Mouse (Mus musculus) MEL (cell line): ENCODE results near the gene Trex1.

Source experiments
- POLR2A ChIP-seq, 2 experiments: IDR thresholded peaks; 2 replicates each; pipeline ENCODE4 v1.6.1; 2011 to 2012; ENCODE audit warnings: low read length in 2 of 2, mild to moderate bottlenecking in 2 of 2, control low read depth in 1 of 2, improper control_type of control experiment in 1 of 2, low read depth in 1 of 2, moderate library complexity in 1 of 2; ENCODE audit not compliant: control insufficient read depth in 1 of 2, insufficient read depth in 1 of 2, poor library complexity in 1 of 2
- SMC3 ChIP-seq: IDR thresholded peaks from 2 replicates; pipeline ENCODE4 v1.6.1; 2011; ENCODE audit warnings: low read depth, low read length, improper control_type of control experiment
- USF2 ChIP-seq, 2 experiments: IDR thresholded peaks; 2 replicates each; pipeline ENCODE4 v1.6.1; 2011 to 2012; ENCODE audit warnings: improper control_type of control experiment in 2 of 2, low read length in 2 of 2, borderline replicate concordance in 1 of 2, inconsistent platforms in 1 of 2, low read depth in 1 of 2, mild to moderate bottlenecking in 1 of 2; ENCODE audit not compliant: insufficient read depth in 1 of 2

DNA sequence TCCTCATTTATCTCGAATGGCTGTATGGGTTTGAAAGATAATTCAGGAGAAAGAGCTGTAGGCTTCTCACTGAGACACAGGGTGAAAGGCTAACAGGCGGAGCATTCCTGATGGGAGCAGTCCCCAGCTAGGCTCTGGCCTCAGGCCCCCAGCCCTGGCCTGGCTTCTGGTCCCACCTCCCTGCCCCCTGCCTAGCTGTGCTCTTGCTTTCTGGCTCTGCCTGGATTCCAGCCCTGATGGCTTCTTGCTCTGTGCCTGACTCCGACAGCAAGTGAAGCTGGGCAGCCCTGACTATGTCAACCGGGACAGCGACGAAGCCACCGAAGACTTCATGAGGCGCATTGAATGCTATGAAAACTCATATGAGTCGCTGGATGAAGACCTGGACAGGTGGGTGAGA lies 51.5 kb downstream of the Trex1 start:
- no peak for TF ChIP-seq USF2 (IDR thresholded peaks at IDR 0.05; ENCODE audit: borderline replicate concordance in 1 of 2, insufficient read depth in 1 of 2, low read depth in 1 of 2, low read length in 2 of 2)
- TF ChIP-seq POLR2A (IDR thresholded peaks at IDR 0.05; ENCODE audit: control insufficient read depth in 1 of 2, insufficient read depth in 1 of 2, low read depth in 1 of 2, low read length in 2 of 2, poor library complexity in 1 of 2): no peak
- no peak for TF ChIP-seq SMC3
